8 mouse cellular contexts compared by ENCODE assay signal in genomic region chr6:122801801-122802514, GRCm38 (mm10). TPM values are rescaled to one million over a fixed set of nuclear protein-coding genes. Genes with fewer than 3 reads are reported as not detected.
DNase-seq lines count a peak whose midpoint lies in the region; ATAC-seq lines count a peak whose summit lies in the region.

No protein-coding gene starts in this region.

- peak overlapping the region; percentile 98 for H3K4me2 ChIP-seq in embryonic facial prominence, embryonic 14.5 days (ENCODE audit: low read depth, low read length)
- H3K4me2 ChIP-seq in midbrain, embryonic 13.5 days (replicated peaks) = peak overlapping the region; percentile 92
- peak overlapping the region; percentile 99 for H3K4me2 ChIP-seq in stomach, embryonic 16.5 days (ENCODE audit: low read depth, low read length)

- H3K4me3 ChIP-seq in embryonic facial prominence, embryonic 14.5 days (ENCODE audit: low read depth, low read length) = peak overlapping the region; percentile 54
- H3K4me3 ChIP-seq in midbrain, embryonic 13.5 days (replicated peaks) = peak overlapping the region; percentile 62
- H3K4me3 ChIP-seq in stomach, embryonic 16.5 days (replicated peaks; ENCODE audit: low read length) = peak overlapping the region; percentile 58

- H3K9me3 ChIP-seq in embryonic facial prominence, embryonic 14.5 days (ENCODE audit: control insufficient read depth, low read length) = no peaks in the 10 kb centered on the region
- no peaks in the 10 kb centered on the region for H3K9me3 ChIP-seq in midbrain, embryonic 13.5 days
- H3K9me3 ChIP-seq in stomach, embryonic 16.5 days (replicated peaks; ENCODE audit: control insufficient read depth, low read length) = no peaks in the 10 kb centered on the region

- H3K36me3 ChIP-seq in embryonic facial prominence, embryonic 14.5 days (ENCODE audit: control insufficient read depth, insufficient read depth, low read length) = no peaks in the 10 kb centered on the region
- no peaks in the 10 kb centered on the region for H3K36me3 ChIP-seq in midbrain, embryonic 13.5 days
- H3K36me3 ChIP-seq in stomach, embryonic 16.5 days (ENCODE audit: control insufficient read depth, insufficient read depth, low read length) = no peaks in the 10 kb centered on the region

- H3K27me3 ChIP-seq in embryonic facial prominence, embryonic 14.5 days (replicated peaks; ENCODE audit: control insufficient read depth, insufficient read depth, low read length) = no peaks in the 10 kb centered on the region
- peaks cover 31% of the 10 kb centered on the region for H3K27me3 ChIP-seq in midbrain, embryonic 13.5 days
- H3K27me3 ChIP-seq in stomach, embryonic 16.5 days (ENCODE audit: control insufficient read depth, insufficient read depth, low read length) = no peaks in the 10 kb centered on the region

- intact Hi-C loops in heart, postnatal 14 days (cut with DNase I) = loop anchor here (5.0 kb wide), 1 partner anchor 70 kb away; the partner anchor contains the start of gene Necap1
- intact Hi-C loops in left cerebral cortex, postnatal 4 days (cut with DNase I) = no loop called here

- peak; percentile 57 for DNase-seq in embryo, embryonic 10 days (ENCODE audit: low spot score)
- no peak for DNase-seq in embryo, embryonic 9.5 days (ENCODE audit: extremely low spot score)
- DNase-seq in ZHBTc4 (ENCODE audit: low read depth, low spot score) = peak; percentile 61
- DNase-seq in embryonic facial prominence, embryonic 14.5 days (ENCODE audit: low spot score) = peak; percentile 43
- peak; percentile 34 to 61 for DNase-seq in heart, postnatal 14 days
- DNase-seq in left cerebral cortex, postnatal 4 days = peak; percentile 33

- 2% methylated on average over 34 of the region's 34 CpGs for WGBS in embryonic facial prominence, embryonic 14.5 days
- 3% methylated on average over 34 of the region's 34 CpGs for WGBS in midbrain, embryonic 13.5 days
- 4% methylated on average over 34 of the region's 34 CpGs for WGBS in stomach, embryonic 16.5 days

- H3K4me1 ChIP-seq in embryonic facial prominence, embryonic 14.5 days (ENCODE audit: control insufficient read depth, insufficient read depth, low read length) = no peaks in the 10 kb centered on the region
- H3K4me1 ChIP-seq in midbrain, embryonic 13.5 days (replicated peaks) = peaks cover 15% of the 10 kb centered on the region; the same call in 1 of the 2 replicates
- peaks cover 13% of the 10 kb centered on the region; the same call in 1 of the 2 replicates for H3K4me1 ChIP-seq in stomach, embryonic 16.5 days (ENCODE audit: control insufficient read depth, insufficient read depth, low read length)

- no peak overlapping the region; the same call in 1 of the 2 replicates for H3K27ac ChIP-seq in embryonic facial prominence, embryonic 14.5 days (replicated peaks; ENCODE audit: low read depth, low read length)
- H3K27ac ChIP-seq in midbrain, embryonic 13.5 days = peak overlapping the region; percentile 30; the same call in 1 of the 2 replicates
- H3K27ac ChIP-seq in stomach, embryonic 16.5 days (ENCODE audit: low read length) = peak overlapping the region; percentile 46; the same call in 1 of the 2 replicates

- peak; percentile 48 for ATAC-seq in embryonic facial prominence, embryonic 14.5 days (ENCODE audit: low read depth)
- ATAC-seq in midbrain, embryonic 13.5 days = peak; percentile 78
- ATAC-seq in stomach, embryonic 16.5 days (ENCODE audit: insufficient read depth, low FRiP score) = peak; percentile 63

- H3K9ac ChIP-seq in embryonic facial prominence, embryonic 14.5 days (ENCODE audit: low read depth, low read length) = peak overlapping the region; percentile 74
- peak overlapping the region; percentile 80 for H3K9ac ChIP-seq in midbrain, embryonic 13.5 days (replicated peaks)
- H3K9ac ChIP-seq in stomach, embryonic 16.5 days (ENCODE audit: low read length) = peak overlapping the region; percentile 79

RNA-seq across cellular contexts. Expression of gene Slc2a3, which starts 0.5 kb away (rescaled TPM):
- 23.9 and 32.0 TPM in 2 replicates for polyA plus RNA-seq in embryonic facial prominence, embryonic 14.5 days (2014; fragmentation: Nextera tagmentation; extraction: Ambion mirVana)
- 1 to 10 TPM; 2.3 to 2.4 TPM for total RNA-seq in heart, postnatal 14 days (2021)
- total RNA-seq in left cerebral cortex, postnatal 4 days (2021) = 10 to 100 TPM; 62.9 to 73.9 TPM
- 15.9 TPM in 2 replicates for polyA plus RNA-seq in midbrain, embryonic 13.5 days (2015; fragmentation: Nextera tagmentation; extraction: Ambion mirVana)
- 11.2 and 12.1 TPM in 2 replicates for polyA plus RNA-seq in stomach, embryonic 16.5 days (2015; fragmentation: Nextera tagmentation; extraction: Ambion mirVana)

RNA-seq across cellular contexts. Expression of gene Foxj2, which starts 17.8 kb away (rescaled TPM):
- 9.0 and 9.7 TPM in 2 replicates for polyA plus RNA-seq in embryonic facial prominence, embryonic 14.5 days (2014; fragmentation: Nextera tagmentation; extraction: Ambion mirVana)
- total RNA-seq in heart, postnatal 14 days (2021) = 10 to 100 TPM; 30.9 to 31.9 TPM
- total RNA-seq in left cerebral cortex, postnatal 4 days (2021) = 10 to 100 TPM; 29.4 to 32.7 TPM
- polyA plus RNA-seq in midbrain, embryonic 13.5 days (2015; fragmentation: Nextera tagmentation; extraction: Ambion mirVana) = 4.9 and 6.2 TPM in 2 replicates
- 5.2 and 5.9 TPM in 2 replicates for polyA plus RNA-seq in stomach, embryonic 16.5 days (2015; fragmentation: Nextera tagmentation; extraction: Ambion mirVana)

RNA-seq across cellular contexts. Expression of gene C3ar1, which starts 54.0 kb away (rescaled TPM):
- polyA plus RNA-seq in embryonic facial prominence, embryonic 14.5 days (2014; fragmentation: Nextera tagmentation; extraction: Ambion mirVana) = 4.8 and 5.1 TPM in 2 replicates
- 1 to 10 TPM; 2.5 to 3.6 TPM for total RNA-seq in heart, postnatal 14 days (2021)
- total RNA-seq in left cerebral cortex, postnatal 4 days (2021) = 1 to 10 TPM; 1.0 to 1.1 TPM
- polyA plus RNA-seq in midbrain, embryonic 13.5 days (2015; fragmentation: Nextera tagmentation; extraction: Ambion mirVana) = 1.0 and 1.7 TPM in 2 replicates
- polyA plus RNA-seq in stomach, embryonic 16.5 days (2015; fragmentation: Nextera tagmentation; extraction: Ambion mirVana) = 2.5 and 3.2 TPM in 2 replicates
